Mouse (Mus musculus) heart, embryonic 14.5 days (tissue): ENCODE data around the gene Cd27. TPM values are rescaled to one million over a fixed set of nuclear protein-coding genes. Genes with fewer than 3 reads are reported as not detected.
"Not testable (repeated sequence)": the region's sequence is repeated elsewhere in the genome, so short reads cannot be mapped to it uniquely, and the experiment has no call there.

Experiments
- ATAC-seq: fragments of 200-750 bp; cut with Nextera tagmentation; 2 replicates; pipeline ENCODE4 v1.8.0; 2017; ENCODE audit warnings: low read depth, moderate TSS enrichment; ENCODE audit not compliant: insufficient number of reproducible peaks, insufficient read depth, low FRiP score
- H3K27ac ChIP-seq, 2 experiments: fragments of 200-500 bp in 1 of 2; fragments of 300-500 bp in 1 of 2; sonication (generic) in 1 of 2; replicated peaks in 1 of 2; 2 replicates each; pipeline ENCODE4 v1.5.1; 2012 to 2014; ENCODE audit warnings: low read depth in 2 of 2, low read length in 2 of 2, control low read depth in 1 of 2, mild to moderate bottlenecking in 1 of 2, mixed read lengths in 1 of 2; ENCODE audit not compliant: control insufficient read depth in 1 of 2, insufficient read depth in 1 of 2
- H3K27me3 ChIP-seq: fragments of 300-500 bp; sonication (generic); 2 replicates; pipeline ENCODE4 v1.6.1; 2014; ENCODE audit warnings: mild to moderate bottlenecking, low read length, control low read depth; ENCODE audit not compliant: control insufficient read depth, insufficient read depth
- H3K36me3 ChIP-seq: fragments of 300-500 bp; sonication (generic); 2 replicates; pipeline ENCODE4 v1.6.1; 2014; ENCODE audit warnings: mild to moderate bottlenecking, control low read depth, low read length, mixed read lengths; ENCODE audit not compliant: control insufficient read depth, insufficient read depth
- H3K4me1 ChIP-seq, 2 experiments: fragments of 200-500 bp in 1 of 2; fragments of 300-500 bp in 1 of 2; sonication (generic) in 1 of 2; 2 replicates each; pipeline ENCODE4 v1.6.1; 2012 to 2014; ENCODE audit warnings: low read length in 2 of 2, control low read depth in 1 of 2, mixed read lengths in 1 of 2; ENCODE audit not compliant: control insufficient read depth in 2 of 2, insufficient read depth in 2 of 2
- H3K4me2 ChIP-seq: fragments of 300-500 bp; sonication (generic); 2 replicates; pipeline ENCODE4 v1.6.1; 2014; ENCODE audit warnings: mild to moderate bottlenecking, low read length
- H3K4me3 ChIP-seq, 2 experiments: fragments of 200-500 bp in 1 of 2; fragments of 300-500 bp in 1 of 2; sonication (generic) in 1 of 2; 2 replicates each; pipeline ENCODE4 v1.5.1; 2012 to 2014; ENCODE audit warnings: low read length in 2 of 2, mild to moderate bottlenecking in 2 of 2, control low read depth in 1 of 2, low read depth in 1 of 2, moderate library complexity in 1 of 2; ENCODE audit not compliant: control insufficient read depth in 1 of 2, insufficient read depth in 1 of 2
- H3K9ac ChIP-seq: fragments of 300-500 bp; sonication (generic); 2 replicates; pipeline ENCODE4 v1.6.1; 2014; ENCODE audit warnings: mild to moderate bottlenecking, low read length
- H3K9me3 ChIP-seq: fragments of 300-500 bp; sonication (generic); 2 replicates; pipeline ENCODE4 v1.6.1; 2016; ENCODE audit warnings: low read length, control low read depth; ENCODE audit not compliant: control insufficient read depth
- WGBS: fragments of 180-500 bp; shearing (Covaris S2); extraction: QIAGEN DNeasy Blood & Tissue Kit; methylation state at CpG from one replicate; pipeline ENCODE4 v1.1.7; 2014; 5-methylcytosine and 5-hydroxymethylcytosine counted together
- polyA plus RNA-seq: library from polyadenylated mRNA; unstranded; fragments of >200 nt; fragmentation: Nextera tagmentation; extraction: Ambion mirVana; gene quantifications from 2 replicates; pipeline ENCODE4 v1.2.1, GENCODE M21; 2014

Gene Cd27
- polyA plus RNA-seq, 1 experiment from 2014 or later, result 2.5 TPM

DNA sequence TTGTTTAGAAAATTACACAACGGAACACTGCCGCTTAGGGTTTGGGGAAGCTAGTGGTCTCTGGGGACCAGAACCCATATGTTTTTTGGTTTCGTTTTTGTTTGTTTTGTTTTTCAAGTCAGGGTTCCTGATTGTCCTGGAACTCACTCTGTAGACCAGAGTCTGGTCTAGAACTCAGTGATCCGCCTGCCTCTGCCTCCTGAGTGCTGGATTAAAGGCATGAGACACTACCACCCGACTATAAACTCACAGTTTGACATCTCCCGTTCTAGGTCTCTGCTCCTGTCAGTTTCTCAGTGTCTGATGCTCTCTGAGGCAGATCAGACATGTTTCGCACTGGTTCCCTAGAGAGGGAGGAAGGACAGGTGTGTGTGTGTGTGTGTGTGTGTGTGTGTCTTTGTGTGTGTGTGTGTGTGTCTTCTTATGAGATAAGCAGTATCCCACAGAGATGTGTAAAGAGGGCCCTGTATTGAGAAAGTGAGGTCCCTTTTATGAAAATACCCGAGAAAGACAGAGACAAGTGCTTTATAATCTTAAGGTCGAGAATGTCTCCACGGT is 35.5 kb upstream of the Cd27 start:
- H3K4me2 ChIP-seq, result no peak overlapping the region
- no peaks in the 10 kb centered on the region for H3K9me3 ChIP-seq
- no peak overlapping the region for H3K4me3 ChIP-seq
- H3K27ac ChIP-seq, result peak overlapping the region in 1 of 2 experiments; percentile 42; a peak in 1 of 4 replicates
- peaks cover 9% of the 10 kb centered on the region; the same call in 1 of the 2 replicates for H3K27me3 ChIP-seq
- no peak overlapping the region for H3K9ac ChIP-seq
- 78% methylated on average over 10 of the region's 10 CpGs for WGBS
- no peaks in the 10 kb centered on the region for H3K36me3 ChIP-seq
- peaks cover 6 to 9% of the 10 kb centered on the region in 2 experiments for H3K4me1 ChIP-seq
- ATAC-seq, result no peak

DNA sequence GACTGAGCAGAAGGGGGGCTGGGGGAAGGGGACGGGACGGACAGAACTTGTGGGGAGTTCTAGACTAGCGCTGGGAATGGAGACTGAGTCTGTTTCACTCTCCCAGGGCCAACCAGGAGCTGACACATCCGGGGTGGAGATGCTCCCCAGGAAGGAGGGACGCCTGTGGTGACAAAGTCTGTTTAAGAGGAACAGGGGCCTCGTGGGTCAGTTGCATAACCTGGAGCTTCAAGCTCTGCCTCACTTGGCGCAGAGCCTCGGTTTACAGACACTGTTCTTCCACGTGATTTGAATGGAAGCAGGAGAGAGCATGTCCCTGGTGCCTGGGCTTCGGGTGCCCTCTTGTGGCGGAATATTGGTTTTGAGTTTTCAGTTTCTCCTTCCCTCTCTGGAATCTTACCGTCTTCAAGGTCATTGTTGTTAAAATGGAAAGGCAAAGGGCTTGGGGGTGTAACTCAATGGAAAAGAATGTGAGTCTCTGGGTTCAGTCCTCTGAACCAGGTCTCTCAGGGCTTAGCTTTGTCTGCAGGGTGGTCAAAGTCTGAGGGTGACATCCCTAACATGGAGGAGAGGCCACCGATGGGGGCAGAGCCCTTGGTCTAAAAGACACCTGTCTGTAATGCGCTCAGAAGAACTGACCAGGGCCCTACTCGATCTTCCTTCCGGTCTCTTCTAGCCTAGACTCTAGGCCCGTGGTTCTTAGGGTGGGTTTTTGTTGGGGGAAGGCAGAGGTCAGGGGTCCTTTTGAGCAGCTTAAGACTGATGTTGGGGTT is 34.8 kb upstream of the Cd27 start:
- Histone ChIP-seq H3K4me1 (peaks cover 6 to 9% of the 10 kb centered on the region in 2 experiments), H3K36me3 (no peaks in the 10 kb centered on the region), H3K4me3 (peak overlapping the region; percentile 12; a peak in 3 of 4 replicates), H3K27ac (peak overlapping the region in 1 of 2 experiments; percentile 42; a peak in 2 of 4 replicates), H3K9me3 (no peaks in the 10 kb centered on the region), H3K4me2 (peak overlapping the region; percentile 58), H3K27me3 (peaks cover 9% of the 10 kb centered on the region; the same call in 1 of the 2 replicates), H3K9ac (peak overlapping the region; percentile 60)
- 18% methylated on average over 17 of the region's 17 CpGs for WGBS
- peak; percentile 83 for ATAC-seq

DNA sequence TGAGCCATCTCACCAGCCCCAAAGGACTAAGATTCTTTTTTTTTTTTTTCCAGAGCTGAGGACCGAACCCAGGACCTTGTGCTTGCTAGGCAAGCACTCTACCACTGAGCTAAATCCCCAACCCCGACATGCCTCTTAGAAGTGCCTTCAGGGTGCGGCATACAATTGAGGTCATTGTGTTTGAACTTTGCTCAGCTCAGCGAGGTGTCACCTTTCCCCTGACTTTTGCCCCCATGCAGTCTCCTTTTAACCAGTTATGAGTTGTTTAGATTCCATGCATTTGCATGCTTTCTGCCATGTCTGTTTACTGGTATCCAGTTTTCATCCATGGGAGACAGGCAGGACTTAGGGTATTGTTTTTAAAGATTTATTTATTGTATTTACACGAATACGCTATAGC is 32.0 kb upstream of the Cd27 start:
- Histone ChIP-seq H3K27ac (no peak overlapping the region), H3K27me3 (no peaks in the 10 kb centered on the region), H3K36me3 (no peaks in the 10 kb centered on the region), H3K9me3 (no peaks in the 10 kb centered on the region), H3K4me2 (no peak overlapping the region), H3K9ac (no peak overlapping the region), H3K4me3 (no peak overlapping the region), H3K4me1 (peaks cover 6 to 9% of the 10 kb centered on the region in 2 experiments)
- 56% methylated on average over 6 of the region's 6 CpGs for WGBS
- ATAC-seq, result no peak

DNA sequence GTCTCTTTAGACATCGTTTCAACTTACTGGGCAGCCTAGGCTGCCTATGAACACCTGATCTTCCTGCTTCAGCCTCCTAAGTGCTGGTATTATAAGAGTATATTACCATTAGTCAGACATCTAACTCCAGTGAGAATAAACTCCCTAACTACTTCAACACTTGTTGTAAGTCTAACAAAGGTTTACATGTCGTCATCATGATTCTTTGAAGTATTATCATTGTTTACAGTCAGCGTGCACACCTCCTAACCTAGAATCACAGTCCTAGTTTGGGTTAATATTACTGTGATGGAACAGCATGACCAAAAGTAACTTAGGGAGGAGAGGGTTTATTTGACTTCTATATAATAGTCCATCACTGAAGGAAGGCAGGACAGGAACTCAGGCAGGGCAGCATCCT is 30.7 kb upstream of the Cd27 start:
- H3K4me2 ChIP-seq, result no peak overlapping the region
- no peak overlapping the region for H3K4me3 ChIP-seq
- H3K36me3 ChIP-seq, result no peaks in the 10 kb centered on the region
- no peaks in the 10 kb centered on the region for H3K27me3 ChIP-seq
- no peak overlapping the region for H3K9ac ChIP-seq
- no peaks in the 10 kb centered on the region for H3K9me3 ChIP-seq
- ATAC-seq, result no peak
- peaks cover 6 to 9% of the 10 kb centered on the region in 2 experiments for H3K4me1 ChIP-seq
- 81% methylated on average over 3 of the region's 3 CpGs for WGBS
- H3K27ac ChIP-seq, result no peak overlapping the region

DNA sequence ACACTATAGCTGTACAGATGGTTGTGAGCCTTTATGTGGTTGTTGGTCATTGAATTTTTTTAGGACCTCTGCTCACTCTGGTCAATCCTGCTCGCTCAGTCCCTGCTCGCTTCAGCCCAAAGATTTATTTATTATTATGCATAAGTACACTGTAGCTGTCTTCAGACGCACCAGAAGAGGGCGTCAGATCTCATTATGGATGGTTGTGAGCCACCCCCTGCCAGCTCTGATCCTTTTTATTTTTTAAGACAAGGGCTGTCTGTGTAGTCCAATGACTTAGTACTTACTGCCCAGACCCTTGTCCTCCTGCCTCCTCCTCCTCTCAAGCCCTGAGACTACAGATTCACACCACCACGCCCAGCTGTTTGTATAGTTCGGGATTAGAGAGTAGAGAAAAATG is 29.8 kb upstream of the Cd27 start:
- H3K4me1 ChIP-seq, H3K9ac ChIP-seq, H3K36me3 ChIP-seq, ATAC-seq, H3K4me2 ChIP-seq, H3K9me3 ChIP-seq, H3K27me3 ChIP-seq, H3K27ac ChIP-seq, H3K4me3 ChIP-seq: not testable (repeated sequence)
- WGBS, result 67% methylated on average over 6 of the region's 6 CpGs

DNA sequence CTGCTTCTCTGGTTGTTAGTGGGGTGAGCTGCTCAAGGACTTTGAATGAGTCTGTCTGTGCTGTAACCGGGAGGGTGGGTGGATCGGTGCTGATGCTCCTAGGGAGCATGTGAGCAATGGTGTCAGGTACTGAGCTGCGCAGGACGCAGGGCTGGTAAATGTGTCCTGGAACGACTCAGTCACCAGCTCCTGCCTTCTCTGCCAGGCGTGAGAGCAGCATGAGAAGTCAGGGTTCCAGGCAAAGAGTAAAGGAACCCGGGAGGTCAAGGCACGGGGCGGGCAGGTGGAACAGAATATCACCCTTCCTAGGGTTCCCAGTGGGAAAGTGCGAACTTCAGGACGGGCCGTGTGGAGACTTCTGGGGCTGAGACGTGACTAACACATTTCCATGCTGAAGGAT is 29.3 kb upstream of the Cd27 start:
- Histone ChIP-seq H3K27me3 (no peaks in the 10 kb centered on the region), H3K27ac (no peak overlapping the region), H3K36me3 (no peaks in the 10 kb centered on the region), H3K9me3 (no peaks in the 10 kb centered on the region), H3K4me1 (no peaks in the 10 kb centered on the region), H3K9ac (no peak overlapping the region), H3K4me3 (no peak overlapping the region), H3K4me2 (no peak overlapping the region)
- ATAC-seq, result no peak
- 59% methylated on average over 13 of the region's 13 CpGs for WGBS

DNA sequence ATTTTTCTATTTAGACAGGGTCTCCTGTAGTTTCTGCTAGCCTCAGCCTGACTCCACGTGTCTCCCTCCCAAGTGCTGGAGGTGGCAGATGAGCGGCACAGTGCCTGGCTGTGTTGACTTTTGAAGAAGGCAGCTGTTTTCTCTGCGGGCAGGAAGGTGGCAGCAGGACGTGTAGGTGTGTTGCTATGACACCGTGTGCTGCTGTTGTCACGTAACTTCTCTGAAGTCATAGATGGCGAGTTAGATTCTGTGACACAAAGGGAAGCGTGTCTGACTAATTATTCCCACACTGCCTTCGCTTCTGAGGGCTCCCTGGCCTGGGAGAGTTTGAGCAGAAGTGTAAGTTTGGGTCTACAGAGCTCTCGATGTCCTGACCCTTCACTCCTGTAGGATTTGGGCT is 28.4 kb upstream of the Cd27 start:
- H3K4me2 ChIP-seq, result no peak overlapping the region
- H3K9me3 ChIP-seq, result no peaks in the 10 kb centered on the region
- no peak for ATAC-seq
- 45% methylated on average over 10 of the region's 10 CpGs for WGBS
- H3K36me3 ChIP-seq, result no peaks in the 10 kb centered on the region
- no peak overlapping the region for H3K4me3 ChIP-seq
- H3K4me1 ChIP-seq, result no peaks in the 10 kb centered on the region
- no peak overlapping the region for H3K9ac ChIP-seq
- H3K27me3 ChIP-seq, result no peaks in the 10 kb centered on the region
- H3K27ac ChIP-seq, result no peak overlapping the region
